Mouse (Mus musculus): ENCODE results near the gene Ly6g6f.

DNA sequence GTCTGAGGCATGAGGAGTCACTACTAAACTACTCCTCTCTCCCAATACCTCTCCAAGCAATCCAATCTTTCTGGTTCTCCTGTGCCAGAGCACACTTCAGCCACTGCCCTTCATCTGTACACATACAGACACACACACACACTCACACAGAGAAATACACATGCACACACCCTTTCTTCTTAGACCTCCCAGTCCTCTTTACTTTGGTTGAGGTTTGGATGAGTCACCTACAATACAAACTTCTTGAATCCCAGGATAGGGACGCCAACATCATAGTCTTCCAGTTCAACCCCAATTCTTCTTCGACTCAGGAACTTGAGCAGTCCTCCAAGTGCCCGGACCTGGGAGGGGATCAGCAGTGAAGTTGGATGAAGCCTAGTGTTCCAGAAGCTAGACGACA is 41.6 kb downstream of the Ly6g6f start:
- TF ChIP-seq CTCF (IDR thresholded peaks at IDR 0.05; ENCODE audit: borderline replicate concordance, control insufficient read depth, extremely low read depth, insufficient read depth, low read length, poor library complexity) (no peak), POLR2A (IDR thresholded peaks at IDR 0.05; ENCODE audit: control insufficient read depth, extremely low read depth, insufficient read depth, low read length, poor library complexity) (no peak)
